Mouse (Mus musculus) lung, postnatal 25 days (tissue): ENCODE measurements around the gene Hjurp.

Experiments used
- DNase-seq: peaks from one replicate; pipeline ENCODE4 v3.0.0; 2022; ENCODE audit warnings: low spot score

Gene Hjurp

DNA sequence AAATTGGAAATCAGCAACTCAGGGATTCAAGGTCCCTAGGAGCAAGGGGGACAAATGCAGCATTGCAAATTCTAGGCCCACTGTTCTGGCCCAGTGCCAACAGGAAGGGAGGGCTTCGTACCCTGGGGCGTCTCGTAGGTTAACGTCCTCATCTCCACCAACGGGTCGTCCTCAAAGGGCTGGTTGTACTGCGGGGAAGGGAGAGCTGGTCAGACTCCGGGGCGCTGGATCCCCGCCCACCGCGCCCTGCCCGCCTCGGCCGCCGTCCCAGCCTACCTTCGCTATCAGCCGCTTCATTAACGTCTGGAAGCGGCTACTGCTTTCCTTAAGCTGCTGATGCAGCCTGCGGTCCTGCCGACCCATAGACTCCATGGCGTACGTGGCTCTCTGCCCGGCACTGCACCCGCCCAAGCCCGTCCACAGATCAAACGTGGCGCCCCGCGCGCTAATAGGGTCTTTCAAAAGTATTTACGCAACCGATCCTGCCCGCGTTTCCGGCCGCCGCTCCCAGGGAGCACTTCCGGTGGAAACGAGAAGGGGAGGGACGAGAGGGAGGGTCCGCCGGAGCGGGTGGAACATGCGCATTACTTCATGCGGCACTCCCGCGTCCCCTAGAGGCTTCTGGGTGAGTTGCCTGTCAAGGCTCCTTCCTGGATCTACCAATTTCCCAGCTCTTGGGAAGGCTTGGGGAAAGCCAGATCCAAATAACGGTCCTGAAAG lies at the start of gene Hjurp, which contains the start of gene Trpm8:
Hjurp (minus strand) TSS at position 536 of the 720 bp plus-strand sequence.
Trpm8 (plus strand) TSS at position 564 of the 720 bp plus-strand sequence.
- DNase-seq, result peak; percentile 100

DNA sequence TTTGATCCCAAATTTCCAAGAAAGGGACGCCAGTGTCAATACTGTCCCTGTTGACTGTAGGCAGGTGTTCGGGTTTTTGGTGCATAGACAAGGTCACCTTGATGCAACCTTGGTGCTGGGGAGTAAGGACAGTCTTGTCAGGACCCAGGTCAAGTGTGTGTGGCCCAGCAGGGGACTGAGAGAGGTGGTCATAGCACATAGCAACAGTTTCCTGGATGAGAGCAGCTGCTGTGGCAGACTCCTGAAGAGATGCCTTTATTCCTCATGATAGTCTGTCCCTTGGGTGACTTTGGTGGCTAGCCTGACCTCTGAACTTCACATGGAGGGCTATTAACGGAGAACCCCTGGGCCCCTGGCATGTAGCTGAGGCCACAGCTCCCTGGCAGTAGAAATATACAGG lies 45.7 kb upstream of the Hjurp start:
- no peak for DNase-seq

DNA sequence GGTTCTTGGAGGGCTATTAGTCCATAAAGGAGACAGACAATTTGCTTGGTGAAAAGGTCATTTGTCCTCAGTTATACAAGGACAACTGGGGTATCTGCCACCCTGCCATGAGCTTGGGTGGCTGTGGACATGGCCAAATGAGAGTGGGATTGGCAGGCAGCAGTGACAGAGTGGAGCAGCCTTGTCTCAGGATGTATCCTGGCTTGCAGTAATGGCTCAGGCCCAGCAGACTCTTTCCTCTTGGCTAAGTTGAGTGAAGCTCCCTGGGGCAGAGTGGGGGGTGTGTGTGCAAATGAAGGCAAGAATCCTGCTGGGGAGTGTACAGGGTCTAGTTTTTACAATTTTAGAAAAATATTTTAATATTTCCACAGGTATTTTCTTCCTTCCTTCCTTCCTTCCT lies 44.7 kb upstream of the Hjurp start:
- no peak for DNase-seq

DNA sequence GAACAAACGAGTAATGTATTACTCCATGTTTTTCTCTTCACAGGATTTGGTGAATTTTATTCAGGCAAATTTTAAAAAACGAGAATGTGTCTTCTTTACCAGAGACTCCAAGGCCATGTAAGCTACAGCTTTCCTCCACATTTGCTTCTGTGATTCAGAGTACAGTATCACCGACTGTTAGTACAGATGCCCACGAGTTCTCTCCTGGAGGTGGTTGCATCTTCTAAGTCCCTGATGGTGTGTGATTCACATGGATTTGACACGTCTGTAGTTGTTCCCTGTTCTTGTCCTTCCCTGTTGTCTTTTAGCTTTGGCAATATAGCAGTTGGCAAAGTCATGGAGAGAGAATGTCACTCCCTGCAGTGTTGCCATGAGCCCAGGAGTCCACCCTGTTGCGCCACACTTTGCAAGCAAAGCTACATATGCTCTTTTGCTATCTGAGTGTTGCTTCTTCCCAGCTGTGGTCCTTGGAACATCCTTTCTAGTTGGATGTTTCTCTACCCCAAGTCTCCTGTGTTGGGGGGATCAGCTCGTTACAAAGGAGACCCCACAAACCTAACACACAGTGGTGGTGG lies 43.5 kb upstream of the Hjurp start:
- peak; percentile 14 for DNase-seq

DNA sequence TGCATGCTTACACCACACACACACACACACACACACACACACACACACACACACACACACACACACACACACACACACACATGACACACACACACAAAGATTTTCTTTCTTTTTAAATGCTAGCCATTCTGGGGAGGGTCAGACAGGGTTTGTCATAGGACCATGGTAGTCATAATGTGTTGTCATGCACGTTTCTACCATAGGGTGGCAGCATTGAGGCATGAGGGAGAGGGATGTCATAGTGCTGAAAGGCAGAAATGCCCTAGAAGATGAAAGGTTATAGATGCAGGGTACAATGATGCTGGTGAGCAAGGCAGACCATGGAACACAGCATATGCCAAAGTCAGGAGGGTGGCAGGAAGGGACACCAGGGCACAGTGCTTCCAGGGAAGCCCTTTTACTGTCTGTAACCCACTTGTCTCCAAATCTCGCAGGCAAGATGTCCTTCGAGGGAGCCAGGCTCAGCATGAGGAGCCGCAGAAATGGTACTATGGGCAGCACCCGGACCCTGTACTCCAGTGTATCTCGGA lies 41.2 kb upstream of the Hjurp start:
- peak; percentile 41 for DNase-seq

DNA sequence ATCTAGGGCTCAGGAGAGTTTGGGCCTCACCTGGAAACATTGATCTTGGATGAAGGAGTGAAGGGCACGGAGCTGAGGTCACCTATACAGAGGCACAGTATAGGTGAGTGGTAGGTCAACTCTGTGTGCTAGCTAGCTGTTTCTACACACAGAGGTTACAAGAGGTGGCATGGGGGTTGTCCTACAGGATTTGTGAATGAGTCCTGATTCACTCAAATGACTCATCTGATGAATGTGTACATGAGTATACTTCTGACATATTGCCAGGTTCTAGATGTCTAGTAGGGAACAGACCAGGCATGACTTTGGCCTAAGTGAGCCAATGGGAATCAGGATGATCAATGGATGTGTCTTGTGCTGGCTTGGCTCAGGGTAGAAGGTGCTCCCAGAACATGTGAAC lies 39.8 kb upstream of the Hjurp start:
- no peak for DNase-seq

DNA sequence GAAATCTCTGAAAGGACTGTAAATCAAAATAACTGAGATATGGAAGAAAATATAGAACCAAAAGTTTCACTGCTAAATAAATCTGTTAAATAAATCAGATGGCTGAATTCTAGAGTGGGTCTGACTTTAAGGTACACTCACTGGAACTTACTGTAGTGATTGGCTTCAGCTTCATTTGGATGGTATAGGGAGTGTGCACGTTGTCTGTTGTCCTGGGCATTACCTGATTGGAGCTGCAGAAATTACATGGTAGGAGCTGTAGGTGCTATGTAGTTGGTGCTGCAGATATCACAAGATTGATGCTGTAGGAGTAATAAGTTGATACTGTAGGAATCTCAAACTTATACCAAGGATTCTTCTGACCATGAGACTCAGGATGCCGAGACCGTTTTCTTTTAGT lies 32.9 kb upstream of the Hjurp start:
- no peak for DNase-seq

DNA sequence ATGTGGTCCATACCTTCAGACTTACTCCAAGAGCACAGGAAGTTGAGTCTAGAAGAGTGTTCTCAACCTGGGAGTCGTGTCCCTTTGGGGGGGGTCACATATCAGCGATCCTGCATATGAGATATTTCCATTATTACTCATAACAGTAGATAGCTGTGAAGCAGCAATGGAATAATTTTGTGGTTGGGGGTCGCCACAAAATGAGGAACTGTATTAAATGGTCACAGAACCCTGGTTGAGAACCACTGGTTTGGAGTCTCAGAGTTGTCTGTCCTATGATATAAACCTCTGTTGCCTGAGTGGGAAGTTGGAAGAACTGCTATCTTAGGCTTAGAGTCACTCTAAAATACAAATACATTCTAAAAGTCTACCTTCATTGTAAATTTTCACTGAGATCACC lies 32.5 kb upstream of the Hjurp start:
- no peak for DNase-seq

DNA sequence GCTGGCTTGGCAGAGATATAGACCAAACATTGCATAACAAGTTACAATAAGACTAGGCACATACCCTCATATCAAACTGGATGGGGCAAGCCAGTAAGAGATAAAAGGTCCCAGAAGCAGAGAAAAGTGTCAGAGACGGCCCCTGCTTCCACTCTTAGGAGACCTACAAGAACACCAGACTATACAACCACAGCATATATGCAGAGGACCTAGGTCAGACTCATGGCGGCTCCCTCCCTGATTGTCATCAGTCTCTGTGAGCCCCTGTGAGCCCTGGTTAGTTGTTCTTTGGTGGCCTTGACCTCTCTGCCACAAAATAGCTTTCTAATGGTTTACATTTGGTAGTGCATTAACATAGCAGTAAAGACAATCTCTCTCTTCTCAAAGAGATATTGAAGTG lies 31.6 kb upstream of the Hjurp start:
- no peak for DNase-seq

DNA sequence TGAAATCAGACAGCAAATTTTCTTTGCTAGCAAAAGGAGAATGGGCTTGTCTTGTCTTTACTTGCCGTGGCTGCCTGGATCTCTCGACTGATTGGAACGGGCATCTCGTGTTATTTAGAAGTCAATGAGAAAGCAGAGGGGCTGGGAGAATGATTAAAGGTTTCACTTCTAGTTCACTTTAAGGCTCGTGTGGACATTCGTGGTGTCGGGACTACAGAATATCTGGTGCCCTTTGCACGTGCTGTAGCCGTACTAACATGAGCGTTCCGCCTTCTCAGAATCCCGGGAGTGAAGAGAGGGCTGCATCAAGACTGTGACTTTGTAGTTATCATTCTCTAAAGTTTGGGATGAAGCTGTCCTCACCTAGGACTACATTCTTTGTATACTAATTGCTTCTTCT lies 29.7 kb upstream of the Hjurp start:
- DNase-seq, result no peak

DNA sequence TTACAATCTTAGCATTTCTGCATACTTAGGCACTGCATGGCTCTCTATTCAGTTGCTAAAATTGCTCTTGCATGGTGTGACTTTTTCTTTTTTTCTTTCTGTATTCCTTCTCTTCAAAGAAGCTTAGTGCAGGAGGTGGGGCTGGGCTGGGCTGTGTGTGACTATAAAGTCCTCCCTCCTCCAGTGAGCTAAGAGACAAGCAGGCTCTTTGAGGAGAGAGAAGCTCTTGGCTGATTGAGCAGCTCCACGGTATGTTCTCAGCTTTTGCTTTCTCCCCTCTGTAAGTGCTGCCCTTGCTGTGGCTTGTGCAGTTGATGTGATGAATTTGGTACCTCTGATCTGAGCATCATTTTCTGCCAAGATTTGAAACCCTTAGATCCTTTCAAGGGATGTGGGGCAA lies 29.1 kb upstream of the Hjurp start:
- DNase-seq, result no peak

DNA sequence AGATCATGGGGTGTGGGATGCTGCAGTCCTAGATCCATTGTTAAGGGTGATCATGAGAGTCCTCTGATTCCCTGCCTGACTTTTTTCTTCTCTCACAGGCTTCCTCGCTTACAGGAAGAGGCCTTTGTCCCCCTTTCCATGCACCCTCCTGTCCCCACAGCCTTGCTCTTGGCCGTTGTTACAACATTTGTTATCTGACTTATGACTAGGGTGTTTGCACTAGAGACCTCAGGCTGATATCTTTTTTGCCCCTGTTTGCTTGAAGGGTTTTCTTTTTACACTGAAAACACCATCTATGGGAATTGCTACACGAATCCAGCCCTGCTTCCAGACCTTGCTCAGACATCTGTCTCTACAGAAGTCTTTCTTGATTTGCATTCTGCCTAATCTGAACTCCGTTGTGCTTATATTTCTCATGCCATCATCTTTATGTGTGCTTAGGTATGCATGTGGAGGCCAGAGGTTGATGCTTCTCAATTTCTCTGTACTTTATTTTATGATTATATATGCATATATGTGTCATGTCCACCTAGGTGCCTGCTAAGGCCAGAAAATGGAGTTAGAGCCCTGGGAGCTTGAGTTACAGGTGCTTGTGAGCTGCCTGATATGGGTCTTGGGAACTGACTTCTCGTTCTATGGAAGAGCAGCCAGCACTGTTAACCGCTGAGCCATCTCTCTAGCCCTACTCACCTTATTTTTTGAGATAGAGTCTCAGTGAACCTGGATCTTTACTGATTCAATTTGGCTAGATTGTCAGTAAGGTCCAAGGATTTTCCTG lies 27.8 kb upstream of the Hjurp start:
- DNase-seq, result peak; percentile 2

DNA sequence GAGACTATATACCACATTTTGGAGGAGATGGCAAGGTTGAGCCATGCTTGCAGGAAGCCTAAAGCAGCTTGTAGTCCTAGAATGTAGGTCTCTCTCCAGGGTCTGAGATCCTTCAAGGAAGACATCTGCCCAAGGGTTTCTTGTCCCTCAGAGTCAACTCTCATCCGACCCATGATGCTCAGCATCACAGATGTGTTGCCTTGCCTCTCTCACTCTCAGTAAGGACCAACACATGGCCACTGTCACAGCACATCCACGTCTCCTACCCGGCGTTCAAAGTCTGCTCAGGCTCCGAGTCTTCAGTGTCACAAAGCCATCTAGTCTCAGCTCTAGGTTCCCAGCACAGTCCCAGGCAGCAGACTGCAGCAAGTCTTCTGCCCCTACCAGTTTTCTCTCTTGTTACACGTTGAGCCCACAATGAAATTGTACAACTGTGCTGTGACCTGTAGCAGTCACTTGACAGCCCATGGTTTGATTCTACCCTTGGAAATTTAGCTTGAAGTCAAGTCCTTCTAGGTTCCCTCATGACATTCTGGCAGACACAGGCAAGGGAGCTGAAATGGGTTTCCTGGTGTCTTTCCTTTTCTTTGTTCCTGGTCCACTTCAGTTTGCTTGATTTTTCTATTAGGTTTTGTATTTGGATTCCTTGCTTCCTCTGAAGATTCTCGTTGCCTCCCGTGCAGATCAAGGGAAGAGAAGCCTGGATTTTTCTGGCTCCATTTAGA lies 27.0 kb upstream of the Hjurp start:
- peak; percentile 0 for DNase-seq

DNA sequence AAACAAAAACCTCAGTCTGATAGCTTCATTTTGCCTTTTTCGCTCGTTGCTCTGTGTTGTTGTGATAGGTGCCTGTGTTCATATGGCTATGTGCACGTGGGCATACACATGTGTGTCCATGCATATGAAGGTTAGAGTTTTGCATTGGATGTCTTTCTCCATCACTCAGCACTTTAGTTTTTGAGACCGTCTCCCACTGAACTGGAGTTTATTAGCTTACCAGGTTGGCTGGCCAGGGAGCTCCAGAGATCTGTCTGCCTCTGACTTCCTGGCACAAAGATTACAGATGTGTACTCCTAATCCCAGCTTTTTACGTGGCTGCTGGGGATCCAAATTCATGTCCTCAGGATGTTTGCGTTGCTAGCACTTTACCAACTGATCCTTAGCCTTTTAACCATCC lies 26.3 kb upstream of the Hjurp start:
- DNase-seq, result peak; percentile 7

DNA sequence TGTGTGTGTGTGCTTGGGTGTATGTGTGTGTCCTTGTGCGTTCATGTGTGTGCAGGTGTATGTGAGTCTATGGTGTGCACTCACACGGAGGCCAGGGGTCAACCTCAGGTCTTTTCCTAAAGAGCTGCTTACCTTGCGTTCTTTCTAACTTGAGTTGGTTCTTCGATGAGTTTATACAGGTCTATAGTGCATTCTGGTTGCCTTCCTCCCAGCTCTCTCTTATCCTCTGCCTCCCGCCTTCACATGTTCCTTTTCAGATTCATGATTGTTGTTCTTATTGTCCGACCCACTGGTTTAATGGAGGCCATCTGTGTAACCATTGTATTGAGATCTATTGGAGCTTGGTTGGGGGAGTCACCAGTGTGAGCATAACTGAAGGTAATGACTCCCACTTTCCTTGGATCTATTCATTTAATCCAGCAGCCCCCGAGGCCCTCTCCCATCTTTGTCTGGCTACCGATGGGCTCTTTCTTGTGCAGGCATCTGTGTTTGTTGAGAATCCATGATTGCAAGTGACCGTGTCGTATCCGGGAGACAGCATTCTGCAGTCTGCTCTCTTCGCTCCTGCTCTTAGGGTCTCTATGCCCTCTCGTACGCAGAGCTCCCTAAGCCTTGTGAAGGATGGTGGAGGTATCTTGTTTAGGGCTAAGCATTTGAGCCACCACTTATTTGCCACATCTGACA lies 24.8 kb upstream of the Hjurp start:
- peak; percentile 4 for DNase-seq

DNA sequence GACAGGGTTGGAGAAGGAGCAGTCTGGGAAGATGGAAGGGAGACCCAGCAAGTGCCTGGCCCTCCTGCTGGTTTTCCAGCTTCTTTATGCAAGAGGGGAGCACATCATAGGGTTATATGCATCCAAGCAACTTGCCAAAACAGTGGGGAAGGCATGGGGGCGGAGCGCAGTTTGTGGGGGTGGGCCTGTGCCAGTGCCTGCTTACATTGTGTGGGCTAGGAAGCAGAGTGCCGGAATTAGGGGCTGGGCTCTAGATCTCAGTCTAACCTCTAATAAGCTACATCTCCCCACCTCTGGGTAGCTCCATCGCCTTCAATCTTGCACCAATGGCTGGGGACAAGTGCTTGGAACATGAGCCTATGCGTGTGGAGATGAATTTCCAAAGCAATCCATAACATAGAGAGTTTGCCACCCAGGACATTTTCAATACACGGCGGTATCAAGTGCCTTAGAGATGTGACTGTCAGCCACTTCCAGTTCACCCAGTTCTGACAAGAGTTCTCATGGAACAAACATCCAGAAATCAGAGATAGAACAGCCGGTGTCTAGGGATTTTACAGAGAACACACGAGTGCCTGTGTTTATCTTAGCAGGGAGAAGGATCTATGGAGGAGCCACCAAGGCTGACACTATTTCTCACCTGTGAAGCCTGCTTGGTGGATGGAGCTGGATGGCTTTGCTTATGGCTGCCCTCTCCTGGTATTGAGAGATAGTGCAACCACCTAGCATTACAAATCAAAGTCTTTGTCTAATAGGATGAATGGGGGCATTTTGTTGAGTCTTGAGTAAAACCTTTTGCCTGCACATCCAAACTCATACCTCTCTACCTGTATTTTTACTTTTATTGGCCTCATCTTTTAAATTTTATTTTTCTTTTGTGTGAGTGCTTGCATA lies 23.9 kb upstream of the Hjurp start:
- peak; percentile 2 for DNase-seq

DNA sequence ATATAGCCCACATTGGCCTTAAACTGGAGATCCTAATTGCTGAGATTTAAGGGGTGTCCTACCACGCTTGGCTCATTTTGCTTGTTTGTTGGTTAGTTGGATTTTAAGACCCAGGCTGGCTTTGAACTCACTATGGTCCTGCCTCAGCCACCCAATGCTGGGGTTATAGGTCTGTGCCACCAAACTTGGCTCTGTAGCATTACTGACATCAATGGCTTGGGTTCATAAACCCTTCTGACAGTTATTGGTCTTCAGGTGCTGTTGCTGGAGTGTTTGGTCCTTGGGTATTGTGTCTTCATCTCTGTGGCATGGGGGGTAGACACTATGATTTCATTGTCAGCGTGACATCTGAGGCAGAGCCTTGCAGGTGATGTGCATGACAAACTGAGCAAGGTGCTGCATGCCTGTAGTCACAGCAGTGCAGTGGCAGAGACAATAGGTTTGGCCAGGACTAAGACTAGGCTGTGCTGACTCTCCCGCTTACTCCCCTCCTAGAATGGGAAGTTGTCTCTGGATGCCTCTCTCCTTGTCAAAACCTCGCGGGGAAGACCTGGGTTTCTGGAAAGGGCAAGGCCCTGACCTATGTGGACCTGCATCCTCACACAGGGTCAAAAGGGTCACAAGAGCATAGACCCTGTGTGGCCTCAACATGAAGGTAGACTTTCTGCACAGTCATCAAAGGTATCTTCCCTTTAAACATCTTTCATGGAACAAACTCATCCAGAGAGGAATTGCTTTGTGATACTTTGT lies 23.0 kb upstream of the Hjurp start:
- peak; percentile 1 for DNase-seq

DNA sequence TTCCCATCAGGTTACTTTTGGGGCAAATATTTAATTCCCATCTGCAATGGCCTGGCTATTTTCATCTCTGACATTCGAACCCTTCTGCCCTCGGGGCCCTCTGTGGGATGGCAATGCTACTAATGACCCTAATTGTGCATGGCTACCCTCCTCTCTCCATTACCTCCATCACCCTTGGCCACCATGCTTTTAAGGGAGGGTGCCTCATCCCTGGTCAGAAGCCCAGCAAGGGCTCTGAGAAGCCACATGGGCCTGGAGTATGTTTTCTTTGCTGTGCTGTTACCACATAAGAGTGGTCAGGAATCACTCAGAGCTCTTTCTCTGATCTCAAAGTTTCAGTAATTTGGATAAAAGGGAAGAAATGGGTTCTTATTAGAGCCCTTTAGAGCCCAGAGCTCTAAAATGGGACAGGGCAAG lies 22.1 kb upstream of the Hjurp start:
- peak; percentile 3 for DNase-seq

DNA sequence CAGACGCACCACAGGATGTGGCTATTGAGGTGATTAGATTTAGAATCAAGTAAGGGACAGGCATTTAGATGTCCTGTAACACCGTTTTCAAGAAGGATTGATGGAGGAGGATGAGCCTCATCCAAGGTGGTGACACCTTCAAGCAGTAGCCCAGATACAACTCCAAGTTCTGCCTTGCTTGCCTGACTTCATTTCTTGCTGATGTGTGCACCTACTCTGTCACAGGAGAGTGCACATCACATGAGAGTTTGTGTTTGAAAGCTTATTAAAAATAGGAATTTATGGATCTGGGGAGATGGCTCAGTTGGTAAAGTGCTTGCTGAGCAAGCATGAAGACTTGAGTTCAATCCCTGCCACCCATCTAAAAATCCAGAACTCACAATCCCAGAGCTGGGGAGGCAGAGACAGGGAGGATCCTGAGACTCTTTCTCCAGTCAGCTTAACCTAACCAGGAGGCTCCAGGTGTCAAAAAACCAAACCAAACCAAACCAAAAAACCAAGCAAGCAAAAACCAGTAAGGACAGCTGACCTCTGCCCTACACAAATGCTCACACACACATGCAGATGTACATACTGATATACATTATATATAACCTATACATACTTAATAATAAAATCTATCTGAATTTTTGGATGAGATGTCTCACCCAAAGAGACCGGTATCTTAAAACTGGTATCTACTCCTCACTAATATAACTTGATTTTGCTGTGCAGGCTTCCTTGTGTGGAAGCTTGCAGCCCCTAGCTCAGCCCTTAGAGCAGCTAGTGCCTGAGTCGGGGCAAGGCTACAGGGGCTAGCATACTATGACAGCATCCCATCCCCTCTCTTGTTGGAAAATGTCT lies 21.5 kb upstream of the Hjurp start:
- peak; percentile 0 for DNase-seq
